Mouse (Mus musculus) intestine, postnatal 0 days (tissue): ENCODE results near the gene Anp32a. TPM values are rescaled to one million over a fixed set of nuclear protein-coding genes. Genes with fewer than 3 reads are reported as not detected.

Experiments
- ATAC-seq: fragments of 200-750 bp; cut with Nextera tagmentation; 2 replicates; pipeline ENCODE4 v1.8.0; 2017; ENCODE audit warnings: mild to moderate bottlenecking, moderate TSS enrichment, moderate library complexity
- H3K27ac ChIP-seq: fragments of 300-500 bp; sonication (generic); 2 replicates; pipeline ENCODE4 v1.5.1; 2014; ENCODE audit warnings: mild to moderate bottlenecking, low read depth, low read length, moderate library complexity
- H3K27me3 ChIP-seq: fragments of 300-500 bp; sonication (generic); replicated peaks from 2 replicates; pipeline ENCODE4 v1.6.1; 2014; ENCODE audit warnings: low read length, mixed read lengths; ENCODE audit not compliant: control insufficient read depth, insufficient read depth
- H3K36me3 ChIP-seq: fragments of 300-500 bp; sonication (generic); 2 replicates; pipeline ENCODE4 v1.6.1; 2014; ENCODE audit warnings: mild to moderate bottlenecking, moderate library complexity; ENCODE audit not compliant: control insufficient read depth, insufficient read depth
- H3K4me1 ChIP-seq: fragments of 300-500 bp; sonication (generic); replicated peaks from 2 replicates; pipeline ENCODE4 v1.6.1; 2014; ENCODE audit warnings: antibody characterized with exemption, low read length, mixed read lengths; ENCODE audit not compliant: control insufficient read depth, insufficient read depth
- H3K4me2 ChIP-seq: fragments of 300-500 bp; sonication (generic); replicated peaks from 2 replicates; pipeline ENCODE4 v1.6.1; 2014; ENCODE audit warnings: low read depth, mild to moderate bottlenecking, moderate library complexity
- H3K4me3 ChIP-seq: fragments of 300-500 bp; sonication (generic); 2 replicates; pipeline ENCODE4 v1.5.1; 2014; ENCODE audit warnings: low read depth, low read length
- H3K9ac ChIP-seq: fragments of 300-500 bp; sonication (generic); 2 replicates; pipeline ENCODE4 v1.6.1; 2014; ENCODE audit warnings: mild to moderate bottlenecking, low read depth, low read length
- H3K9me3 ChIP-seq: fragments of 300-500 bp; sonication (generic); 2 replicates; pipeline ENCODE4 v1.6.1; 2016; ENCODE audit warnings: mixed run types; ENCODE audit not compliant: control insufficient read depth
- CTCF ChIP-seq: sonication (generic); IDR thresholded peaks from 2 replicates; pipeline ENCODE4 v1.5.1; 2016; ENCODE audit warnings: low read depth, mild to moderate bottlenecking, control low read depth, antibody characterized with exemption, moderate library complexity
- WGBS: fragments of 180-500 bp; shearing (Covaris S2); extraction: QIAGEN DNeasy Blood & Tissue Kit; methylation state at CpG from one replicate; pipeline ENCODE4 v1.1.7; 2014; 5-methylcytosine and 5-hydroxymethylcytosine counted together
- polyA plus RNA-seq: library from polyadenylated mRNA; unstranded; fragments of >200 nt; fragmentation: Nextera tagmentation; extraction: Ambion mirVana; gene quantifications from 2 replicates; pipeline ENCODE4 v1.2.1, GENCODE M21; 2015

The Anp32a gene
- polyA plus RNA-seq, 1 experiment from 2014 or later = 57.4 TPM

GRCm38 (mm10) chr9:62385062-62385461 lies 44.0 kb downstream of the Anp32a start:
- peaks cover under 1% of the 10 kb centered on the region; the same call in 1 of the 2 replicates for H3K36me3 ChIP-seq
- 70% methylated on average over 6 of the region's 6 CpGs for WGBS

GRCm38 (mm10) chr9:62385727-62386518 lies 44.8 kb downstream of the Anp32a start:
- H3K9ac ChIP-seq = no peak overlapping the region
- H3K9me3 ChIP-seq = no peaks in the 10 kb centered on the region
- H3K27me3 ChIP-seq = no peaks in the 10 kb centered on the region
- H3K27ac ChIP-seq = no peak overlapping the region
- H3K4me3 ChIP-seq = no peak overlapping the region
- no peak for ATAC-seq
- no peak for TF ChIP-seq CTCF
- H3K4me2 ChIP-seq = no peak overlapping the region
- H3K4me1 ChIP-seq = no peaks in the 10 kb centered on the region
- H3K36me3 ChIP-seq = no peaks in the 10 kb centered on the region
- WGBS = 75% methylated on average over 4 of the region's 4 CpGs

More at GRCm38 (mm10) chr9:62385062-62385461, 44.0 kb downstream of the Anp32a start:
- Histone ChIP-seq H3K4me1 (no peaks in the 10 kb centered on the region), H3K27me3 (no peaks in the 10 kb centered on the region), H3K4me3 (no peak overlapping the region), H3K9me3 (no peaks in the 10 kb centered on the region), H3K27ac (no peak overlapping the region), H3K4me2 (no peak overlapping the region), H3K9ac (no peak overlapping the region)
- no peak for ATAC-seq
- no peak for TF ChIP-seq CTCF

- Histone ChIP-seq H3K9ac (no peak overlapping the region), H3K4me3 (no peak overlapping the region), H3K27me3 (no peaks in the 10 kb centered on the region), H3K9me3 (no peaks in the 10 kb centered on the region), H3K4me1 (no peaks in the 10 kb centered on the region), H3K4me2 (no peak overlapping the region), H3K27ac (no peak overlapping the region), H3K36me3 (no peaks in the 10 kb centered on the region)
- no peak for TF ChIP-seq CTCF
- no peak for ATAC-seq
- 67% methylated on average over 9 of the region's 9 CpGs for WGBS
Measured at GRCm38 (mm10) chr9:62389735-62390134, 48.6 kb downstream of the Anp32a start.

GRCm38 (mm10) chr9:62393531-62393930 lies 52.4 kb downstream of the Anp32a start:
- H3K4me3 ChIP-seq = no peak overlapping the region
- ATAC-seq = no peak
- H3K27me3 ChIP-seq = no peaks in the 10 kb centered on the region
- no peaks in the 10 kb centered on the region for H3K4me1 ChIP-seq
- 74% methylated on average over 2 of the region's 2 CpGs for WGBS
- H3K4me2 ChIP-seq = no peak overlapping the region
- H3K36me3 ChIP-seq = no peaks in the 10 kb centered on the region
- no peaks in the 10 kb centered on the region for H3K9me3 ChIP-seq
- TF ChIP-seq CTCF = no peak
- no peak overlapping the region for H3K9ac ChIP-seq
- no peak overlapping the region for H3K27ac ChIP-seq

- no peaks in the 10 kb centered on the region for H3K9me3 ChIP-seq
- 59% methylated on average over 2 of the region's 2 CpGs for WGBS
- no peak for ATAC-seq
- H3K27ac ChIP-seq = no peak overlapping the region
- no peaks in the 10 kb centered on the region for H3K36me3 ChIP-seq
- H3K4me1 ChIP-seq = no peaks in the 10 kb centered on the region
- no peaks in the 10 kb centered on the region for H3K27me3 ChIP-seq
- no peak overlapping the region for H3K9ac ChIP-seq
- no peak for TF ChIP-seq CTCF
- H3K4me2 ChIP-seq = no peak overlapping the region
- no peak overlapping the region for H3K4me3 ChIP-seq
Measured at GRCm38 (mm10) chr9:62394163-62394562, 53.1 kb downstream of the Anp32a start.

GRCm38 (mm10) chr9:62400531-62401170 lies 59.6 kb downstream of the Anp32a start:
- no peak for ATAC-seq
- no peaks in the 10 kb centered on the region for H3K9me3 ChIP-seq

More at GRCm38 (mm10) chr9:62400531-62401170, 59.6 kb downstream of the Anp32a start:
- Histone ChIP-seq H3K4me1 (no peaks in the 10 kb centered on the region), H3K36me3 (no peaks in the 10 kb centered on the region), H3K4me3 (no peak overlapping the region), H3K27ac (no peak overlapping the region), H3K4me2 (no peak overlapping the region), H3K27me3 (no peaks in the 10 kb centered on the region), H3K9ac (no peak overlapping the region)
- 43% methylated on average over 11 of the region's 11 CpGs for WGBS
- TF ChIP-seq CTCF = no peak
